Mouse (Mus musculus): ENCODE results near the gene Metap2. TPM values are rescaled to one million over a fixed set of nuclear protein-coding genes. Genes with fewer than 3 reads are reported as not detected.

The Metap2 gene
- polyA plus RNA-seq, 1 experiment from 2014 or later, result 176 TPM

Other genes with a start within 250 kb of the Metap2 start
- 1.9 and 2.1 TPM in 2 replicates for gene Usp44, start 65.5 kb downstream of the Metap2 start, polyA plus RNA-seq (2015; fragmentation: Nextera tagmentation; extraction: Ambion mirVana)
- 66.4 and 69.9 TPM in 2 replicates for gene Vezt, start 138.7 kb upstream of the Metap2 start, polyA plus RNA-seq (2015; fragmentation: Nextera tagmentation; extraction: Ambion mirVana)
- 2.5 and 2.7 TPM in 2 replicates for gene Fgd6, start 138.9 kb upstream of the Metap2 start, polyA plus RNA-seq (2015; fragmentation: Nextera tagmentation; extraction: Ambion mirVana)

All from midbrain, embryonic 13.5 days (tissue).